19 mouse cellular contexts compared by ENCODE assay signal in the genomic region with DNA sequence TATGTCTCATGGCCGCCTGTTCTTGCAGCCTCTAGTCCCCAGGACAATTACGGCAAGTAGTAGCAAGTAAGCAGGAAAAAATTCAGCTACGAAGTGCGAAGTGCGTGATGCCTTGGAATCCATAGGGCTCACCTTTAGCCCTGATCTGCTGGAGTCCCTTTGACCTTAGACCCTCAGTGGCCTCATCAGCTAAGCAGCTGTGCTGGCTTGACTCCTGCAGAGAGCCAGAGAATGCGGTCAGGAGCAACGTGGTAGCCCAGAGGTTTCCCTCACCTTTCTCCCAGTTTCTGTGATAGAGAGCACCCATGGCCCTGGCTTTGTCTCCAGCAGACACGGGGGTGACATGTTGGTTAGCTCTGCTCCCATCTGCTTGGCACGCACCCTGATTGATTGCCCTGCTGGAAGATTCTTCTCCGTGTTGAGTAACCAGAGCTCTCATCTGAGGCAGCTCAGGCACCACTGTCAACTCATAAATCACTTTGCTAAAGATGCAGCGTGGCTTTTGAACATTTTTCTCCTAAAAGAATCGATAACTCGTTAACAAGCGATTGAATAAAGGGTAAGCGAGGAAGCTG. TPM values are rescaled to one million over a fixed set of nuclear protein-coding genes. Genes with fewer than 3 reads are reported as not detected.
DNase-seq lines count a peak whose midpoint lies in the region; ATAC-seq and TF ChIP-seq lines count a peak whose summit lies in the region.
"Had no signal": no experiment of that assay in that cellular context is flagged by ENCODE, and none has a peak within 500 bp of the region (broad histone marks: within the 10 kb centered on the region; RNA-seq: fewer than 3 reads in every experiment).

No protein-coding gene starts in this region.

- no peaks in the 10 kb centered on the region for H3K36me3 ChIP-seq in hindbrain, embryonic 11.5 days (ENCODE audit: control insufficient read depth, insufficient read depth, low read length)
- no peaks in the 10 kb centered on the region for H3K36me3 ChIP-seq in hindbrain, postnatal 0 days (ENCODE audit: insufficient read depth, low read length)
- H3K36me3 ChIP-seq in hindbrain, embryonic 14.5 days (replicated peaks; ENCODE audit: control insufficient read depth, insufficient read depth): no peaks in the 10 kb centered on the region
- H3K36me3 ChIP-seq: embryonic facial prominence, embryonic 13.5 days; kidney, embryonic 15.5 days; liver, embryonic 15.5 days had no signal

- H3K27ac ChIP-seq in hindbrain, embryonic 11.5 days (ENCODE audit: low read depth, low read length): peak overlapping the region; percentile 47
- no peak overlapping the region for H3K27ac ChIP-seq in hindbrain, postnatal 0 days
- peak overlapping the region; percentile 20; the same call in 1 of the 2 replicates for H3K27ac ChIP-seq in hindbrain, embryonic 14.5 days
- H3K27ac ChIP-seq in left cerebral cortex, adult 2 months: no peak overlapping the region
- H3K27ac ChIP-seq: embryonic facial prominence, embryonic 13.5 days; kidney, embryonic 15.5 days; liver, embryonic 15.5 days had no signal

- no peak overlapping the region for H3K4me3 ChIP-seq in hindbrain, embryonic 11.5 days (ENCODE audit: low read depth, low read length)
- no peak overlapping the region for H3K4me3 ChIP-seq in hindbrain, postnatal 0 days (ENCODE audit: low read length)
- H3K4me3 ChIP-seq in hindbrain, embryonic 14.5 days (replicated peaks; ENCODE audit: low read length): no peak overlapping the region
- H3K4me3 ChIP-seq in left cerebral cortex, adult 2 months: no peak overlapping the region
- H3K4me3 ChIP-seq: embryonic facial prominence, embryonic 13.5 days; kidney, embryonic 15.5 days; liver, embryonic 15.5 days had no signal

- intact Hi-C loops in left cerebral cortex, adult 2 months (cut with DNase I): no loop called here

- no peak for ATAC-seq in hindbrain, embryonic 11.5 days (ENCODE audit: low FRiP score)
- no peak for ATAC-seq in hindbrain, postnatal 0 days
- ATAC-seq in hindbrain, embryonic 14.5 days (ENCODE audit: low FRiP score): no peak; the same call in 1 of the 2 replicates

- no peak for TF ChIP-seq CTCF in hindbrain, postnatal 0 days (IDR thresholded peaks at IDR 0.05; ENCODE audit: low read depth)
- no peak for TF ChIP-seq CTCF in left cerebral cortex, adult 2 months (IDR thresholded peaks at IDR 0.05)

- H3K27me3 ChIP-seq in hindbrain, embryonic 11.5 days (ENCODE audit: control insufficient read depth, insufficient read depth, low read length): no peaks in the 10 kb centered on the region
- H3K27me3 ChIP-seq in hindbrain, postnatal 0 days (ENCODE audit: insufficient read depth, low read length): no peaks in the 10 kb centered on the region
- H3K27me3 ChIP-seq in hindbrain, embryonic 14.5 days (ENCODE audit: control insufficient read depth, insufficient read depth, low read length): no peaks in the 10 kb centered on the region
- H3K27me3 ChIP-seq: embryonic facial prominence, embryonic 13.5 days; kidney, embryonic 15.5 days had no signal

- 50% methylated on average over 15 of the region's 15 CpGs for WGBS in hindbrain, embryonic 11.5 days
- WGBS in hindbrain, postnatal 0 days: 59% methylated on average over 15 of the region's 15 CpGs
- WGBS in hindbrain, embryonic 14.5 days: 59% methylated on average over 15 of the region's 15 CpGs

- DNase-seq in adrenal gland, adult (ENCODE audit: inconsistent age in 2 of 2, low spot score in 1 of 2): peak; percentile 45 to 79
- no peak for DNase-seq in adrenal gland, adult 18-20 months (ENCODE audit: low spot score in 2 of 2)
- no peak for DNase-seq in hindbrain, embryonic 11.5 days (ENCODE audit: low spot score)
- no peak for DNase-seq in hindbrain, postnatal 0 days (ENCODE audit: low spot score)
- peak; percentile 30 for DNase-seq in MN1 (ENCODE audit: low spot score)
- no peak for DNase-seq in hindbrain, embryonic 14.5 days (ENCODE audit: low spot score)
- no peak for DNase-seq in lung, adult 18-20 months
- no peak for DNase-seq in left cerebral cortex, adult 2 months (ENCODE audit: extremely low spot score in 1 of 2, low spot score in 2 of 2)
- DNase-seq: cerebellum, adult 11-12 months; gastrocnemius, postnatal 14 days; heart, postnatal 10 days; right cerebral cortex, adult 18-20 months; thymus, adult 18-20 months had no signal

- H3K4me1 ChIP-seq in hindbrain, embryonic 11.5 days (replicated peaks; ENCODE audit: control insufficient read depth, insufficient read depth, low read length): peaks cover 2% of the 10 kb centered on the region; the same call in 1 of the 2 replicates
- peaks cover 11% of the 10 kb centered on the region; the same call in 1 of the 2 replicates for H3K4me1 ChIP-seq in hindbrain, postnatal 0 days (ENCODE audit: insufficient read depth, low read length)
- H3K4me1 ChIP-seq in hindbrain, embryonic 14.5 days (replicated peaks; ENCODE audit: control insufficient read depth, insufficient read depth, low read length): peaks cover 22% of the 10 kb centered on the region
- H3K4me1 ChIP-seq: liver, embryonic 15.5 days had no signal

- no peak overlapping the region for H3K9ac ChIP-seq in hindbrain, embryonic 11.5 days (ENCODE audit: low read depth, low read length)
- H3K9ac ChIP-seq in hindbrain, postnatal 0 days (replicated peaks; ENCODE audit: low read length): no peak overlapping the region
- H3K9ac ChIP-seq in hindbrain, embryonic 14.5 days: no peak overlapping the region
- H3K9ac ChIP-seq: embryonic facial prominence, embryonic 13.5 days; kidney, embryonic 15.5 days; liver, embryonic 15.5 days had no signal

- H3K4me2 ChIP-seq in hindbrain, embryonic 11.5 days (replicated peaks; ENCODE audit: low read depth, low read length): no peak overlapping the region
- H3K4me2 ChIP-seq in hindbrain, postnatal 0 days (ENCODE audit: low read depth, low read length): no peak overlapping the region
- H3K4me2 ChIP-seq in hindbrain, embryonic 14.5 days (replicated peaks): no peak overlapping the region
- H3K4me2 ChIP-seq: embryonic facial prominence, embryonic 13.5 days; kidney, embryonic 15.5 days; liver, embryonic 15.5 days had no signal

- H3K9me3 ChIP-seq in hindbrain, embryonic 11.5 days (ENCODE audit: control insufficient read depth, low read length): no peaks in the 10 kb centered on the region
- no peaks in the 10 kb centered on the region for H3K9me3 ChIP-seq in hindbrain, postnatal 0 days (ENCODE audit: low read length)
- no peaks in the 10 kb centered on the region for H3K9me3 ChIP-seq in hindbrain, embryonic 14.5 days (ENCODE audit: control insufficient read depth, low read length)
- H3K9me3 ChIP-seq: embryonic facial prominence, embryonic 13.5 days; kidney, embryonic 15.5 days; liver, embryonic 15.5 days had no signal

RNA-seq across cellular contexts. Expression of a gene that starts 12.9 kb away (rescaled TPM):
- under 1 TPM; 0.22 to 0.80 TPM for total RNA-seq in adrenal gland, adult 18-20 months (2021)
- 0.31 and 0.99 TPM in 2 replicates for polyA plus RNA-seq in hindbrain, embryonic 11.5 days (2014; fragmentation: Nextera tagmentation; extraction: Ambion mirVana)
- 0.52 and 1.4 TPM in 2 replicates for total RNA-seq in hindbrain, postnatal 0 days (2014; rRNA removed)
- 0.75 and 1.2 TPM in 2 replicates for polyA plus RNA-seq in hindbrain, postnatal 0 days (2015; fragmentation: Nextera tagmentation; extraction: Ambion mirVana)
- polyA plus RNA-seq in hindbrain, embryonic 14.5 days (2014; fragmentation: Nextera tagmentation; extraction: Ambion mirVana): 0.13 and 0.43 TPM in 2 replicates
- total RNA-seq in left cerebral cortex, adult 2 months (2021): 1 to 10 TPM in 1 of 2 experiments, under 1 TPM in 1; 0.86 to 1.3 TPM
- total RNA-seq: gastrocnemius, postnatal 14 days; heart, postnatal 10 days; megakaryocyte-erythroid progenitor cell, adult 5-6 weeks; MEL had no signal
- polyA plus RNA-seq: embryonic facial prominence, embryonic 13.5 days; liver, embryonic 15.5 days; small intestine, adult 2 months had no signal

RNA-seq across cellular contexts. Expression of a gene that starts 42.1 kb away (rescaled TPM):
- total RNA-seq in adrenal gland, adult 18-20 months (2021): 1 to 10 TPM; 1.1 to 1.5 TPM
- 8.2 and 12.7 TPM in 2 replicates for polyA plus RNA-seq in hindbrain, embryonic 11.5 days (2014; fragmentation: Nextera tagmentation; extraction: Ambion mirVana)
- total RNA-seq in hindbrain, postnatal 0 days (2014; rRNA removed): 16.0 and 19.2 TPM in 2 replicates
- 7.5 TPM in 2 replicates for polyA plus RNA-seq in hindbrain, postnatal 0 days (2015; fragmentation: Nextera tagmentation; extraction: Ambion mirVana)
- 18.1 and 22.1 TPM in 2 replicates for polyA plus RNA-seq in hindbrain, embryonic 14.5 days (2014; fragmentation: Nextera tagmentation; extraction: Ambion mirVana)
- total RNA-seq in left cerebral cortex, adult 2 months (2021): 1 to 10 TPM; 8.0 to 8.5 TPM
- total RNA-seq: megakaryocyte-erythroid progenitor cell, adult 5-6 weeks; MEL had no signal

Comparison
In these comparisons a context has a peak if more than half of its experiments do, and no peak if none do; other contexts are left out.
1. DNase-seq: peak in adrenal gland, adult (2 of 2) and MN1 (single experiment); none in adrenal gland, adult 18-20 months (0 of 2), hindbrain, embryonic 11.5 days (single experiment), hindbrain, postnatal 0 days (single experiment), hindbrain, embryonic 14.5 days (single experiment), lung, adult 18-20 months (0 of 2) and left cerebral cortex, adult 2 months (0 of 2).
2. H3K27ac ChIP-seq: peak in hindbrain, embryonic 11.5 days (single experiment) and hindbrain, embryonic 14.5 days (single experiment); none in hindbrain, postnatal 0 days (single experiment) and left cerebral cortex, adult 2 months (single experiment).